Mouse (Mus musculus) small intestine, adult 2 months (tissue): ENCODE measurements at regions not wholly inside any gene's neighbourhood (a gene's known extent, or its start where the extent isn't known, plus 50 kb on each side); places are given as distances from the start of the nearest gene placed in this dataset.

Source experiments
- H3K27ac ChIP-seq: fragments of 200-500 bp; 2 replicates; pipeline ENCODE4 v1.5.1; 2012; ENCODE audit warnings: low read depth, low read length, control low read depth, inconsistent platforms; ENCODE audit not compliant: insufficient read depth
- H3K27me3 ChIP-seq: fragments of 200-500 bp; 2 replicates; pipeline ENCODE4 v1.6.1; 2012; ENCODE audit warnings: mild to moderate bottlenecking, moderate library complexity, low read length, inconsistent platforms; ENCODE audit not compliant: control insufficient read depth, insufficient read depth
- H3K36me3 ChIP-seq: fragments of 200-500 bp; 2 replicates; pipeline ENCODE4 v1.6.1; 2012; ENCODE audit warnings: mild to moderate bottlenecking, low read length, control low read depth, inconsistent platforms; ENCODE audit not compliant: control insufficient read depth, insufficient read depth
- H3K4me1 ChIP-seq: fragments of 200-500 bp; 2 replicates; pipeline ENCODE4 v1.6.1; 2012; ENCODE audit warnings: low read length, inconsistent platforms, mixed read lengths; ENCODE audit not compliant: control insufficient read depth, insufficient read depth, insufficient read length
- H3K4me3 ChIP-seq: fragments of 200-500 bp; 2 replicates; pipeline ENCODE4 v1.5.1; 2012; ENCODE audit warnings: low read depth, mild to moderate bottlenecking, control low read depth, inconsistent platforms, low read length, moderate library complexity
- CTCF ChIP-seq: fragments of 200-500 bp; IDR thresholded peaks from 2 replicates; pipeline ENCODE4 v1.5.1; 2012; ENCODE audit warnings: low read depth, mild to moderate bottlenecking, control low read depth, inconsistent platforms, low read length, moderate library complexity, mixed read lengths; ENCODE audit not compliant: insufficient replicate concordance, insufficient read length; ENCODE audit errors: extremely low read depth
- POLR2A ChIP-seq: fragments of 200-500 bp; IDR thresholded peaks from 2 replicates; pipeline ENCODE4 v1.6.1; 2012; ENCODE audit warnings: low read depth, mild to moderate bottlenecking, control low read depth, inconsistent platforms, low read length, moderate library complexity
- WGBS: fragments of 180-500 bp; shearing (Covaris S2); methylation state at CpG from one replicate; pipeline ENCODE4 v1.1.7; 2018; 5-methylcytosine and 5-hydroxymethylcytosine counted together

GRCm38 (mm10) chr16:9360741-9361255 is 530.9 kb downstream of the 1810013L24Rik start:
- no peaks in the 10 kb centered on the region for H3K27me3 ChIP-seq
- no peaks in the 10 kb centered on the region for H3K36me3 ChIP-seq
- H3K27ac ChIP-seq = no peak overlapping the region
- no peaks in the 10 kb centered on the region for H3K4me1 ChIP-seq
- TF ChIP-seq CTCF = no peak
- TF ChIP-seq POLR2A = no peak
- 54% methylated on average over 3 of the region's 3 CpGs for WGBS
- H3K4me3 ChIP-seq = no peak overlapping the region

GRCm38 (mm10) chr16:9362116-9362515 is 532.2 kb downstream of the 1810013L24Rik start:
- Histone ChIP-seq H3K4me1 (no peaks in the 10 kb centered on the region), H3K4me3 (no peak overlapping the region), H3K27me3 (no peaks in the 10 kb centered on the region), H3K36me3 (no peaks in the 10 kb centered on the region), H3K27ac (no peak overlapping the region)
- 54% methylated on average over 11 of the region's 11 CpGs for WGBS
- no peak for TF ChIP-seq CTCF
- no peak for TF ChIP-seq POLR2A

- no peaks in the 10 kb centered on the region for H3K36me3 ChIP-seq
- H3K27me3 ChIP-seq = no peaks in the 10 kb centered on the region
- 58% methylated on average over 2 of the region's 2 CpGs for WGBS
- no peak for TF ChIP-seq CTCF
- no peak for TF ChIP-seq POLR2A
- no peak overlapping the region for H3K27ac ChIP-seq
- H3K4me3 ChIP-seq = no peak overlapping the region
- no peaks in the 10 kb centered on the region for H3K4me1 ChIP-seq
Observed at GRCm38 (mm10) chr16:9364105-9364504, 534.2 kb downstream of the 1810013L24Rik start.

GRCm38 (mm10) chr16:9390986-9391385 is 561.1 kb downstream of the 1810013L24Rik start:
- 41% methylated on average over 1 of the region's 1 CpGs for WGBS

GRCm38 (mm10) chr16:9404736-9405135 is 574.8 kb downstream of the 1810013L24Rik start:
- Histone ChIP-seq H3K27me3 (no peaks in the 10 kb centered on the region), H3K27ac (no peak overlapping the region), H3K4me3 (no peak overlapping the region), H3K4me1 (no peaks in the 10 kb centered on the region), H3K36me3 (no peaks in the 10 kb centered on the region)
- TF ChIP-seq CTCF = no peak
- no peak for TF ChIP-seq POLR2A
- 77% methylated on average over 5 of the region's 5 CpGs for WGBS

More at GRCm38 (mm10) chr16:9390986-9391385, 561.1 kb downstream of the 1810013L24Rik start:
- H3K4me1 ChIP-seq = no peaks in the 10 kb centered on the region
- no peaks in the 10 kb centered on the region for H3K36me3 ChIP-seq
- H3K4me3 ChIP-seq = no peak overlapping the region
- TF ChIP-seq POLR2A (no peak), CTCF (no peak)
- no peak overlapping the region for H3K27ac ChIP-seq
- no peaks in the 10 kb centered on the region for H3K27me3 ChIP-seq

- no peak overlapping the region for H3K27ac ChIP-seq
- no peaks in the 10 kb centered on the region for H3K27me3 ChIP-seq
- WGBS = 57% methylated on average over 1 of the region's 1 CpGs
- H3K4me1 ChIP-seq = no peaks in the 10 kb centered on the region
- no peak overlapping the region for H3K4me3 ChIP-seq
- H3K36me3 ChIP-seq = no peaks in the 10 kb centered on the region
- TF ChIP-seq POLR2A (no peak), CTCF (no peak)
Observed at GRCm38 (mm10) chr16:9408196-9408595, 578.3 kb downstream of the 1810013L24Rik start.

- Histone ChIP-seq H3K4me3 (no peak overlapping the region), H3K27ac (no peak overlapping the region), H3K36me3 (no peaks in the 10 kb centered on the region), H3K4me1 (no peaks in the 10 kb centered on the region), H3K27me3 (no peaks in the 10 kb centered on the region)
- no peak for TF ChIP-seq POLR2A
- TF ChIP-seq CTCF = no peak
Observed at GRCm38 (mm10) chr16:9430509-9430908, 564.9 kb downstream of the Grin2a start.
